Mouse (Mus musculus) intestine, embryonic 16.5 days (tissue): Measurements from ENCODE around the gene Tnip1. TPM values are rescaled to one million over a fixed set of nuclear protein-coding genes. Genes with fewer than 3 reads are reported as not detected.

ENCODE experiments used
- ATAC-seq: fragments of 200-750 bp; cut with Nextera tagmentation; 2 replicates; pipeline ENCODE4 v1.8.0; 2017; ENCODE audit warnings: moderate TSS enrichment, moderate library complexity
- H3K27ac ChIP-seq: fragments of 300-500 bp; sonication (generic); 2 replicates; pipeline ENCODE4 v1.5.1; 2014; ENCODE audit warnings: mild to moderate bottlenecking, low read length
- H3K27me3 ChIP-seq: fragments of 300-500 bp; sonication (generic); replicated peaks from 2 replicates; pipeline ENCODE4 v1.6.1; 2014; ENCODE audit warnings: low read length, control low read depth, mixed read lengths; ENCODE audit not compliant: control insufficient read depth, insufficient read depth
- H3K36me3 ChIP-seq: fragments of 300-500 bp; sonication (generic); 2 replicates; pipeline ENCODE4 v1.6.1; 2014; ENCODE audit warnings: low read length, control low read depth; ENCODE audit not compliant: control insufficient read depth, insufficient read depth
- H3K4me1 ChIP-seq: fragments of 300-500 bp; sonication (generic); 2 replicates; pipeline ENCODE4 v1.6.1; 2014; ENCODE audit warnings: low read length, control low read depth, mixed read lengths; ENCODE audit not compliant: control insufficient read depth, insufficient read depth
- H3K4me2 ChIP-seq: fragments of 300-500 bp; sonication (generic); 2 replicates; pipeline ENCODE4 v1.6.1; 2014; ENCODE audit warnings: low read depth, low read length, control low read depth
- H3K4me3 ChIP-seq: fragments of 300-500 bp; sonication (generic); 2 replicates; pipeline ENCODE4 v1.5.1; 2014; ENCODE audit warnings: mild to moderate bottlenecking, low read length
- H3K9ac ChIP-seq: fragments of 300-500 bp; sonication (generic); 2 replicates; pipeline ENCODE4 v1.6.1; 2014; ENCODE audit warnings: low read depth, low read length
- H3K9me3 ChIP-seq: fragments of 300-500 bp; sonication (generic); 2 replicates; pipeline ENCODE4 v1.6.1; 2016; ENCODE audit warnings: low read length, control low read depth; ENCODE audit not compliant: control insufficient read depth
- WGBS: fragments of 180-500 bp; shearing (Covaris S2); extraction: QIAGEN DNeasy Blood & Tissue Kit; methylation state at CpG from one replicate; pipeline ENCODE4 v1.1.7; 2014; 5-methylcytosine and 5-hydroxymethylcytosine counted together
- polyA plus RNA-seq: library from polyadenylated mRNA; unstranded; fragments of >200 nt; fragmentation: Nextera tagmentation; extraction: Ambion mirVana; gene quantifications from 2 replicates; pipeline ENCODE4 v1.2.1, GENCODE M21; 2015

Tnip1 gene
- polyA plus RNA-seq, 1 experiment from 2014 or later: 27.2 TPM

DNA sequence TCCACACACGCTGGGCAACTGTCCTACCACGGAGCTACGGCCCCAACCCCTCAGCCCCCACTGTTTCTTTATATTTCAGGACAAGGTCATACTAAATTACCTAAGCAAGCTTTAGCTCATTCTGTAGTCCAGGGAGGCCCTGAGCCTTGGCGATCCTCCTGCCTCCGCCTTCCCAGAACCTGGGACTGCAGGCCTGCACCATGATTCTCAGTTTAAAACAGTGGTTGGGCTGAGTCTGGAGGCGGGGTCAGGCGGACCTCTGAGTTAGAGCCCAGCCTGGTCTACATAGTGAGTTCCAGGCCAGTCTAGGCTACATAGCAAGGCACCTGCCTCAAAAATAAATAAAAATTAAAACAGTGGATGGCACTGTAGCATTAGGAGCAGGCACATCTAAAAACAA is 40.9 kb downstream of the Tnip1 start:
- peak overlapping the region; percentile 8; the same call in 1 of the 2 replicates for H3K9ac ChIP-seq
- H3K27ac ChIP-seq: peak overlapping the region; percentile 90
- peaks cover 15% of the 10 kb centered on the region for H3K4me1 ChIP-seq
- peaks cover 25% of the 10 kb centered on the region for H3K36me3 ChIP-seq
- no peaks in the 10 kb centered on the region for H3K9me3 ChIP-seq
- no peak overlapping the region for H3K4me2 ChIP-seq
- H3K4me3 ChIP-seq: no peak overlapping the region
- no peak for ATAC-seq
- WGBS: 45% methylated on average over 7 of the region's 7 CpGs
- no peaks in the 10 kb centered on the region for H3K27me3 ChIP-seq

DNA sequence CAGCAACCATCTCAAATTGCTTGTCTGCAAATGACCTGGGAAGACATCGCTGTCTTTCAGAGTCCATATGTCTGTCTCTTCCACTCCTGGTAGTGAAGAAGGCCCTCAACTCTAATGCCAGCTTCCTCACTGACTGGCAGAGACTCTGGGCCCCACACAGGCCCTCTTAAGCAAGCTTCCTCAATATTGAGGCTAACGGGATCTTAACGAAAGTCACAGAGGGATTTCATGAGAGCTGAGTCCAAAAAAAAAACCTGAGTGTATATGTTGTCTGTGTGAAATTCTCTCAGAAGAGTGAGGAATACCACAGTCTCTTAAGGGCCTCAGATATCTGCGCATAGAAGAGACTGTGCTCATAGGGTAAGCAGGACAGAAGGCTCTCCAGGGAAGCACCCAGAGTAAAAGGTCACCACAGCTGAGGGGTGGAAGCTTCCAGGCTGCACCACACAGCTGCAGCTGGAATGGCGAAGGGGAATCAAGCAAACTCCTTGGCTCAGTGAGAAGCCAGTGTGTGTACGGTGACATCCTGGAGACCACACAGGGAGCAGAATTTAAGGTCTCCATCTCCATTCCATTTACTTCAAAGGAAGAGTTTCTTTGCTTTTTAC is 41.6 kb downstream of the Tnip1 start:
- H3K27me3 ChIP-seq: no peaks in the 10 kb centered on the region
- H3K4me2 ChIP-seq: no peak overlapping the region
- H3K9ac ChIP-seq: peak overlapping the region; percentile 36
- H3K4me1 ChIP-seq: peaks cover 15% of the 10 kb centered on the region
- peak overlapping the region; percentile 90 for H3K27ac ChIP-seq
- no peak for ATAC-seq
- H3K4me3 ChIP-seq: no peak overlapping the region
- no peaks in the 10 kb centered on the region for H3K9me3 ChIP-seq
- H3K36me3 ChIP-seq: peaks cover 22% of the 10 kb centered on the region
- 63% methylated on average over 6 of the region's 6 CpGs for WGBS

DNA sequence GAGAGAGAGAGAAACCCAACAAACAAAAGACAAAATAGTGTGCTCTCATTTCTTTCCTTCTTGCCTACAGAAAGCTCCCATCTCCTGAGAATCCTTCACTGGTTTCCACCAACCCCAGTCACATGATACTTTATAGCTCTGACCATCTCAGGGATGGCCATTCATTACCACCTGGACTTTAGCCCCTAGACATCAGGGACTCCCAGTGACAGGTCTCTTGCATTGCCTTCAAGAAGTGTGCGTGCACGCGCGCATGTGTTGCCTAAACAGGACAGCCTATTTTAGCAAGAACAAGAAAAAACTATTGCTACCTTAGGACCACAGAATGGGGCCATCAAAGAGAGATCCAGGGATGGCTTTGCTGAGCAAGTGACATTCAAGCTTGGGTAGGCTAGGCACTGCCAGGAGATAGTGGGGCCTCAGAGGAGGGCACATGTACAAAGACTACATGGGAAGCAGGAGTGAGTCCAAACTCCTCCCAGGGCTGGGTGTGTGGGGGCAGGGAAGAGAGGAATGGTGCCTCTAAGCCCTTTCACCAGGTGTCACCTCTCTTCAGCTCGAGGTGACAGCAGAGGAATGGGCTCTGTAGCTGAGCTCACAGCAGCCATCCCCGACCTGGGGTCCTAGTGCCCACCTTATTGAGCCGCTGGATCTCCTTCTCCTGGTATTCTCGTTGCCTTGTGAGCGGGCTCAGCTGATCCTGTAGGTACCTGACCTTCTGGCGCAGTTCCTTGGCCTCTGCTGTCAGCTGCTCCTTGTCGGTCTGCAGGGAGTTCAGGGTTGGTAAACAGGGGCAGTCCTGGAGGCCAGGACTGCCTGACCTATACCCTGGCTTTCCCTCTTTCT is 42.4 kb downstream of the Tnip1 start:
- H3K36me3 ChIP-seq: peaks cover 18% of the 10 kb centered on the region
- ATAC-seq: peak; percentile 96
- H3K4me1 ChIP-seq: peaks cover 15% of the 10 kb centered on the region
- H3K27me3 ChIP-seq: no peaks in the 10 kb centered on the region
- H3K4me2 ChIP-seq: no peak overlapping the region; the same call in 1 of the 2 replicates
- peak overlapping the region; percentile 36 for H3K9ac ChIP-seq
- 55% methylated on average over 11 of the region's 11 CpGs for WGBS
- H3K4me3 ChIP-seq: no peak overlapping the region
- H3K9me3 ChIP-seq: no peaks in the 10 kb centered on the region
- H3K27ac ChIP-seq: peak overlapping the region; percentile 90

DNA sequence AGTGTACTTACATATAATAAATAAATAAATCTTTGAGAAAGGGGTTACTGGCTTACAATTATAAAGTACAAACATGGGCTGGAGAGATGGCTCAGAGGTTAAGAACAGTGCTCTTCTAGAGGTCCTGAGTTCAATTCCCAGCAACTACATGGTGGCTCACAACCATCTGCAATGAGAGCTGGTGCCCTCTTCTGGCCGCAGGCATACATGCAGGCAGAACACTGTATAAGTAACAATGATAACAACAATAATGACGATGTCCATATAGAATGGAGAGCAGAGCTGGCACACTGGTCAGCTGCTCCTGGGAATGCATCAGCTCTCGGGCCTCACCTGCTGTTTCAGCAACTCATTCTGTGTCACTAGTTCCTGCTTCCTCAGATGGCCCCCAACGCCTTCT is 44.4 kb downstream of the Tnip1 start:
- H3K36me3 ChIP-seq: peaks cover 23% of the 10 kb centered on the region

DNA sequence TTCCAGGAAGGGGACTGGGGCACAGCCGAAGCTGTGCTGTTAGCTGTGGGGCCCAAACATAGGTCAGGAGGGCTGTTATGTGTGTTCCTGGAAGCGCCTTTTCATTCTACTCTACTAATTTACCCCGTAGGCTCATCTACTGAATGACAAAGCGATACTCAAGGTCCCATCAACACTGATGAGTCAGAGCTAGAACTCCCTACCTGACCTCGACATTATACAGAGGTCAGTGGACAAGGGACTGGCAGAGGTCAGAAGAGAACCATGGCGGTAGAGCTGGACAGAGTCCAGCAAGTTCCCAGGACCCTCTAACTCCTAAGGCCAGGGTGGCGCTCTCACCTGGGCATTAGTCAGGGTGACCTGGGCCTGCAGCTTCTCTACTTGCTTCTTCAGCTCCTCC is 45.3 kb downstream of the Tnip1 start:
- no peak overlapping the region for H3K4me3 ChIP-seq
- no peak overlapping the region for H3K9ac ChIP-seq
- no peak overlapping the region for H3K4me2 ChIP-seq
- H3K27ac ChIP-seq: no peak overlapping the region; the same call in 1 of the 2 replicates
- peaks cover 20% of the 10 kb centered on the region for H3K36me3 ChIP-seq
- H3K27me3 ChIP-seq: no peaks in the 10 kb centered on the region
- no peaks in the 10 kb centered on the region for H3K9me3 ChIP-seq
- ATAC-seq: no peak
- H3K4me1 ChIP-seq: peaks cover 15% of the 10 kb centered on the region
- WGBS: 95% methylated on average over 7 of the region's 7 CpGs

More for the DNA sequence above, 44.4 kb downstream of the Tnip1 start:
- no peaks in the 10 kb centered on the region for H3K27me3 ChIP-seq
- no peak for ATAC-seq
- H3K9me3 ChIP-seq: no peaks in the 10 kb centered on the region
- H3K4me2 ChIP-seq: no peak overlapping the region
- H3K9ac ChIP-seq: no peak overlapping the region
- 93% methylated on average over 4 of the region's 4 CpGs for WGBS
- no peak overlapping the region for H3K27ac ChIP-seq
- H3K4me3 ChIP-seq: no peak overlapping the region
- H3K4me1 ChIP-seq: peaks cover 15% of the 10 kb centered on the region

DNA sequence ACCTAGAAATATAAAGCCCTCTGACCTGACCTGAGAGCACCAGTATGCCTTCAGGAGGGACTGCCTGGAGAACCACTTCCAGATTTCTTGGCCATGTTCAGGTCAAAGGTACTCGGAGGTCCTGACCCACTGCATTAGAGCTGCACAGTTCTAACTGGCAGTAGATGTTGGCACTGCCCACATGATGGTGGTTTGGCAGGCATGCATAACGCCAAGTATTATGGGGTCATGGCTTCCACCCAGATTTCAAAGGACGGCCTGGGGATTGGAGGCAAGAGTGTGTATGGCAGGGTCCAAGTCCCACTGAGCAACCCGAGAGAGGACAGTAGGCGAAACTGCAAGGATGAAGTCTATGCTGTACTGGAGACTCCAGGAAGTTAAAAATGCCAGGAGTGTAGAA is 48.9 kb downstream of the Tnip1 start:
- no peak overlapping the region for H3K27ac ChIP-seq
- WGBS: 97% methylated on average over 5 of the region's 5 CpGs
- no peak for ATAC-seq

DNA sequence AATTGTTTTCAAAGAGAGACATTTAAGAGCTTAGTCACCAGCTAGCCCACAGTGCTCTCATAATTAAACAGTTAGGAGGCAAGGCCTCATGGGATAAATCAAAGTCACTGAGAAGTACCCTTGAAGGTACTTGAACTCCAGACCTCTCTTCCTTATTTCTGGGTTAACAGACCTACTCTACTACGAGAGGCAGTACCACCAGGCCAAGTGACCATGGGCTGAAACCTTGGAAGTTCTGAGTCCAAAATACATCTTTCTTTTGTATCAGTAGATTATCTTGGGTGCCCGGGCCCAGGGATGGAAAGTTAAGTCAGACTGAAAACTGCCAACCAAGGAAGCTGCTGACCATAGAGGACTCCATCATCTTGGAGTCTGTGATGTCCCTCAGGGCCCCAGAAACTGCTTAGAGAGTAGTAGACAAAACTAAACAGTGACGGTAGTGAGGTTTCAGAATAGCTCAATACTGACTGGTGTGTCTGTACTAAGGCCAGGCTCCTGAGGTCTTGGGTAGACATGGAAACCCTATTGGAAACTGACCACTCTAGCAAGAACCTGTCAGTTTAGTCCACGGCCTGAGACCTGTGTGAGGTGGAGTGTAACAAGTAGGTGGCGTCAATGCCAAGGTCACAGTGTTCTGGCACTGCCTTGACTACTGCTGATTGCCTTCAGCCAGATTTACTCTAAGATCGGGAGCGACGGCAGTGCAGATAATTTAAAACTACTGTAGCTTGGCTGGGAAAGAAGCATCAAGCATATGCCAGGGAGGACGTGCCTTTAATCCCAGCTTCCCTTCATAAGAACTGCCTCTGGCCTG is 50.0 kb downstream of the Tnip1 start:
- Histone ChIP-seq H3K36me3 (peaks cover 11% of the 10 kb centered on the region), H3K27me3 (no peaks in the 10 kb centered on the region), H3K9ac (no peak overlapping the region), H3K4me1 (no peaks in the 10 kb centered on the region), H3K4me3 (no peak overlapping the region), H3K9me3 (no peaks in the 10 kb centered on the region), H3K4me2 (no peak overlapping the region), H3K27ac (no peak overlapping the region)
- WGBS: 82% methylated on average over 9 of the region's 9 CpGs
- ATAC-seq: no peak

More for the DNA sequence above, 48.9 kb downstream of the Tnip1 start:
- H3K4me3 ChIP-seq: no peak overlapping the region
- H3K4me1 ChIP-seq: no peaks in the 10 kb centered on the region
- no peaks in the 10 kb centered on the region for H3K27me3 ChIP-seq
- H3K9ac ChIP-seq: no peak overlapping the region
- H3K9me3 ChIP-seq: no peaks in the 10 kb centered on the region
- no peak overlapping the region for H3K4me2 ChIP-seq
- H3K36me3 ChIP-seq: peaks cover 15% of the 10 kb centered on the region

DNA sequence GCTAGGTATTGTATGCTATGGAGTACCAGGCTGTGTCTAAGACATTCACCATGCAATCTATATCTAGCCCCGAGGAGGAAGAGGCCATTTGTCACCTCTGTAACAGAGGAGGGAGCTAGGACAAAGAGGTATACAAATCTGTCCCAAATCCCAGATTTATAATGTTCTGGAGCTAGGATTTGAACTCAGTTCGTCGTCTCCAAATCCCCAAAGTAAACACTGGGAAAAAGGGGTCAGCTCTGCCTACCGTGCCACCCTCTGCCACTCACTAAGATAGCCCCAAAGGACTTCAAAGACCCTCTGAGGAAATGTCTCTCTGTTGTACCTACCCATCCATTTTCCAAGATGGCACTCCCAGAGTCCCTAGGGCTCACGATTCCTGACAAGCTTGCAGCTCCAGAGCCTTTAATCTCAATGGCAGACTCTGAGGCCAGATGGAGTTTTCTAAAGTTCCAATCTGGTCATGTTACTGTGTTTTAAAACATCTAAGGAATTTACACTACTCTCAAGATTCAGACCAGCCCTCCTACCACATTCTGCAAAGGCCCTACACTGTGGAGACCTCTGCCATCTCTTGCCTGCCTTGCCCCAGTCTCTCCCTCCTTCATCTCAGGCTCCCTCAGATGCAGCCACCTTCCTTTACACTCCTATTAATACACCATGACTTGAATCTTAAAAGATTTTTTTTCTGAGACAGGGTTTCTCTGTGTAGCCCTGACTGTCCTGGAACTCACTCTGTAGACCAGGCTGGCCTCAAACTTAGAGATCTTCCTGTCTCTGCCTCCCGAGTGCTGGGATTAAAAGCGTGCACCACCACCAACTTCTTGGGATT is 50.8 kb downstream of the Tnip1 start:
- WGBS: 77% methylated on average over 7 of the region's 7 CpGs
- Histone ChIP-seq H3K4me1 (peaks cover 3% of the 10 kb centered on the region; the same call in 1 of the 2 replicates), H3K9ac (no peak overlapping the region), H3K4me2 (no peak overlapping the region), H3K9me3 (no peaks in the 10 kb centered on the region), H3K27ac (no peak overlapping the region), H3K4me3 (no peak overlapping the region), H3K27me3 (no peaks in the 10 kb centered on the region), H3K36me3 (peaks cover 10% of the 10 kb centered on the region)
- no peak for ATAC-seq
